Mouse (Mus musculus) cerebellum, adult 2 months (tissue): ENCODE measurements around the gene Gm13128. TPM values are rescaled to one million over a fixed set of nuclear protein-coding genes. Genes with fewer than 3 reads are reported as not detected.
"Not testable (repeated sequence)": the region's sequence is repeated elsewhere in the genome, so short reads cannot be mapped to it uniquely, and the experiment has no call there.

ENCODE experiments used
- DNase-seq, 2 experiments: peaks; one replicate each; pipeline ENCODE4 v3.0.0; 2021
- H3K27ac ChIP-seq: fragments of 200-500 bp; 2 replicates; pipeline ENCODE4 v1.5.1; 2012; ENCODE audit warnings: low read length, control low read depth, inconsistent platforms; ENCODE audit not compliant: insufficient read depth
- H3K27me3 ChIP-seq: fragments of 200-500 bp; 2 replicates; pipeline ENCODE4 v1.6.1; 2012; ENCODE audit warnings: inconsistent platforms, mild to moderate bottlenecking, low read length, moderate library complexity; ENCODE audit not compliant: control insufficient read depth, insufficient read depth
- H3K4me1 ChIP-seq: fragments of 200-500 bp; 2 replicates; pipeline ENCODE4 v1.6.1; 2011; ENCODE audit warnings: low read length; ENCODE audit not compliant: control insufficient read depth, insufficient read depth
- H3K4me3 ChIP-seq: fragments of 200-500 bp; replicated peaks from 2 replicates; pipeline ENCODE3; 2011; ENCODE audit warnings: mild to moderate bottlenecking, low read depth, low read length, control low read depth; ENCODE audit not compliant: insufficient read depth
- CTCF ChIP-seq: fragments of 200-500 bp; IDR thresholded peaks from 2 replicates; pipeline ENCODE4 v1.5.1; 2011; ENCODE audit warnings: low read depth, mild to moderate bottlenecking, control low read depth, low read length, moderate library complexity, borderline replicate concordance; ENCODE audit not compliant: insufficient read depth
- POLR2A ChIP-seq: fragments of 200-500 bp; IDR thresholded peaks from 2 replicates; pipeline ENCODE4 v1.6.1; 2011; ENCODE audit warnings: low read length, control low read depth, borderline replicate concordance; ENCODE audit not compliant: insufficient read depth
- WGBS: fragments of 180-500 bp; shearing (Covaris S2); methylation state at CpG from one replicate; pipeline ENCODE4 v1.1.7; 2018; 5-methylcytosine and 5-hydroxymethylcytosine counted together
- polyA plus RNA-seq: library from polyadenylated mRNA; depleted of rRNA; stranded (reverse); fragments of >200 nt; gene quantifications from 2 replicates; pipeline ENCODE4 v1.2.3, GENCODE M21; 2012; rRNA removed

Gene Gm13128
- not detected in 2 replicates for polyA plus RNA-seq

DNA sequence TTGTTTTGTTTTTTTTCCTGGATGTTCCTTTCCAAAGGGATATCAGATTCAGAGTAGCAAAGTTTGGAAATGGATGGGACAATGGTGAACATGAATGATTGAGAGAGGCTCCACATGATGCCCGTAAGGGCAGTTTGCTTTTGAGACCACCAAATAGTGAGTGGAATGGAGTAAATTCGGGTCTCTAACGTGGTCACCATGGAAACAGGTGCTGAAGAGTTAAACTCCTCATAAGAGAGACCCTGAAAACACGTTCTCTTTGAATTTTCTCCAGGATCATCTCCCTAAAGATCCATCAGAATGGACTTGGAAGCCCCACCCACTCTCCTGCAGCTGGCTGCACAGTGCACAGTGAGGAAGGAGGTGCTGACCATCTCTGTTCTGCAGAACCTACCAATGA, at the start of gene Gm13128:
Gm13128 (plus strand) TSS at position 301 of the 400 bp plus-strand sequence.
- DNase-seq, H3K4me3 ChIP-seq, H3K4me1 ChIP-seq, H3K27me3 ChIP-seq, H3K27ac ChIP-seq: not testable (repeated sequence)
- WGBS: 46% methylated on average over 4 of the region's 4 CpGs

DNA sequence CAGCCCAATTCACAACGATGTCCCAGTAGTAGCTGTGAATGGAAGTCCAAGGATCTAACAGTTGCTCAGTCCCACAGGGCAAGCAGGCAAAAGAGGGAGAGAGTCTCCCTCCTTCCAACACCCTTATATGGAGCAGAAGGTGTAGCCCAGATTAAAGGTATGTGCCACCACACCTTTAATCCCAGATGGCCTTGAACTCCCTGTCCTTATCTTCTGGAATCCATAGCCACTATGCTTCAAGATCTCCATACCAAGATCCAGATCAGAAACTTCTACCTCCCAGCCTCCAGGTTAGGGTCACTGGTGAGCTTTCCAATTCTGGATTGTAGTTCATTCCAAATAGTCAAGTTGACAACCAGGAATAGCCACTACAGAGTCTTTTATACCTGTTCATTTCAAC, 49.7 kb upstream of the Gm13128 start, which contains the start of gene Pramel5:
Pramel5 (minus strand) TSS at position 101 of the 400 bp plus-strand sequence.
- not testable (repeated sequence) for DNase-seq, H3K27me3 ChIP-seq, H3K4me3 ChIP-seq, H3K4me1 ChIP-seq, H3K27ac ChIP-seq
- WGBS: 79% methylated on average over 1 of the region's 1 CpGs

GRCm38 (mm10) chr4:144299414-144299813, 30.6 kb upstream of the Gm13128 start:
- WGBS: 47% methylated on average over 1 of the region's 1 CpGs
- not testable (repeated sequence) for H3K27ac ChIP-seq, H3K4me1 ChIP-seq, DNase-seq, H3K27me3 ChIP-seq, H3K4me3 ChIP-seq

GRCm38 (mm10) chr4:144312666-144313460, 17.2 kb upstream of the Gm13128 start:
- not testable (repeated sequence) for DNase-seq, H3K27ac ChIP-seq
- WGBS: 53% methylated on average over 2 of the region's 2 CpGs

GRCm38 (mm10) chr4:144335856-144336255, 5.8 kb downstream of the Gm13128 start:
- H3K4me3 ChIP-seq, H3K27me3 ChIP-seq, H3K27ac ChIP-seq, H3K4me1 ChIP-seq, DNase-seq: not testable (repeated sequence)
- 63% methylated on average over 3 of the region's 3 CpGs for WGBS

More at GRCm38 (mm10) chr4:144312666-144313460, 17.2 kb upstream of the Gm13128 start:
- H3K4me3 ChIP-seq, H3K27me3 ChIP-seq, H3K4me1 ChIP-seq: not testable (repeated sequence)

DNA sequence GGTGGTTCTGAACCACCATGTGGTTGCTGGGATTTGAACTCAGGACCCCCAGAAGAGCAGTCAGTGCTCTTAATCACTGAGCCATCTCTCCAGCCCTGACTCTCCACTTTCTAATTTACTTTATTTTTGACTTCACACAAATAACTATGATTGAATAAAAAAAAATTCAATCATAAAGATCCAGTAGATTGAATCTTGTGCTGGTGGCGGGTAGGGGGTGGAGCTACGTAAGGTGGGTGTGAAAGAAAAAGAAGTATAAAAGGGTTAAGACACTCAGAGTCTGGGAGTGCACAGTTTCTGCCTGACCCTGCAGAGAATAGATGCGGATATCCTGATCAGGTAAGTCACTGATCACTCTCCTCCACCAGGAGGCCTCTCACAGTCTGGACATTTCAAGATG, 27.6 kb downstream of the Gm13128 start, which contains the start of gene Gm13119:
Gm13119 (plus strand) TSS at position 301 of the 400 bp plus-strand sequence.
- H3K27me3 ChIP-seq, H3K4me1 ChIP-seq, H3K4me3 ChIP-seq, H3K27ac ChIP-seq, DNase-seq: not testable (repeated sequence)
- 79% methylated on average over 3 of the region's 3 CpGs for WGBS

- no peaks in the 10 kb centered on the region for H3K4me1 ChIP-seq
- no peak within 1 kb of the TSS for H3K27ac ChIP-seq
- no peak for DNase-seq
- 46% methylated on average over 2 of the region's 2 CpGs for WGBS
- no peak within 1 kb of the TSS for H3K4me3 ChIP-seq
- no peak for TF ChIP-seq POLR2A
- no peak for TF ChIP-seq CTCF
- no peaks in the 10 kb centered on the region for H3K27me3 ChIP-seq
Measured at GRCm38 (mm10) chr4:144377911-144378310, 47.9 kb downstream of the Gm13128 start, which contains the start of gene Pramef20. Gene Pramef20, minus strand, starts transcription at chr4:144377933.

Other genes starting within 250 kb of the Gm13128 start
- not detected in 2 replicates for gene Gm13102, start 223.8 kb upstream of the Gm13128 start, polyA plus RNA-seq
- gene Oog3, start 167.6 kb upstream of the Gm13128 start, polyA plus RNA-seq: not detected in 2 replicates
- gene Oog2, start 139.5 kb upstream of the Gm13128 start, polyA plus RNA-seq: not detected in 2 replicates
- gene C87977, start 116.9 kb upstream of the Gm13128 start, polyA plus RNA-seq: not detected in 2 replicates
- gene Pramel5, start 49.8 kb upstream of the Gm13128 start, polyA plus RNA-seq: not detected in 2 replicates
- gene Gm13119, start 27.7 kb downstream of the Gm13128 start, polyA plus RNA-seq: not detected in 2 replicates
- not detected in 2 replicates for gene Pramef20, start 47.7 kb downstream of the Gm13128 start, polyA plus RNA-seq
- gene Pramef12, start 78.2 kb downstream of the Gm13128 start, polyA plus RNA-seq: not detected in 2 replicates
- not detected in 2 replicates for gene 1700012P22Rik, start 108.5 kb downstream of the Gm13128 start, polyA plus RNA-seq
- not detected in 2 replicates for gene Gm9944, start 123.1 kb downstream of the Gm13128 start, polyA plus RNA-seq
- not detected in 2 replicates for gene Aadacl3, start 133.5 kb downstream of the Gm13128 start, polyA plus RNA-seq
- gene 9430007A20Rik, start 189.6 kb downstream of the Gm13128 start, polyA plus RNA-seq: not detected in 2 replicates
- gene Gm13124, start 234.9 kb downstream of the Gm13128 start, polyA plus RNA-seq: not detected in 2 replicates